Comparison of ENCODE assay signal across 20 mouse cellular contexts in the genomic region with DNA sequence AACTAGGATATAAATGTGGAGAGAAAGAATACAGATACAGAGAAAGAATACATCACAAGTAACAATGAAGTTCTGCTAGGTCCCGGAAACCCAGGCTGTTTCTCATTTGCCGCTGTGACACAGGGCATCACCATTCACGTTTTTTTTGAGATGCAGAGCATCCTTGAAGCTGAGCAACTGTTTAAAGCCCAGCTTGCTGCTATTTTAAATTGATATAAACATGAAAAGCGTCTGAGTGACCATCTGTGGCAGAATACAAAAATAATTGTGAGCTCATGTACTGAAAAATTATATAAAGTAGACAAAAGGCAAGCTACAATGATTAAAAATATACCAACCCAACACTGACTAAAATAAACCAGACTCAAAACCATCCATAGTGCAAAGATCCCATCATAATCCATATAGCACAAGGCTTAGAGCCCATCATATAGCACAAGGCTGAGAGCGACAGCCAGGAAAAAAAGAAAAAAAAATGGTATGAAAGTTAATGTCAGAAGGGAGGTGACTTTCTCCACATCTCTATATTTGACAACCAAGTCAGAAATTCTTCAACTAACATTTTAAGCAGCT.
DNase-seq lines count a peak whose midpoint lies in the region; ATAC-seq lines count a peak whose summit lies in the region.
"Had no signal": no experiment of that assay in that cellular context is flagged by ENCODE, and none has a peak within 500 bp of the region (broad histone marks: within the 10 kb centered on the region; RNA-seq: fewer than 3 reads in every experiment).

No protein-coding gene starts in this region.

- ATAC-seq in frontal cortex, adult (ENCODE audit: low TSS enrichment), result peak; percentile 88
- ATAC-seq: forebrain, embryonic 13.5 days; hindbrain, embryonic 16.5 days; midbrain, embryonic 15.5 days had no signal

- intact Hi-C loops in left cerebral cortex, postnatal 25 days (cut with DNase I), result loop anchor here (1.0 to 10.0 kb wide), 4 partner anchors 39 to 178 kb away; no protein-coding TSS in a partner anchor
- intact Hi-C loops in left cerebral cortex, postnatal 4 days (cut with DNase I), result no loop called here

- DNase-seq in frontal cortex, postnatal 14 days (ENCODE audit: low spot score in 2 of 2), result no peak
- DNase-seq in layer of hippocampus, adult 9-10 months (ENCODE audit: low spot score), result peak; percentile 33
- no peak for DNase-seq in layer of hippocampus, adult 8-10 months (ENCODE audit: low spot score in 2 of 2)
- DNase-seq in left cerebral cortex, postnatal 25 days (ENCODE audit: low spot score in 2 of 2), result peak; percentile 47 to 83
- no peak for DNase-seq in left cerebral cortex, postnatal 4 days
- peak; percentile 75 for DNase-seq in telencephalon, adult 2 months (ENCODE audit: low read depth, low spot score)
- DNase-seq: adrenal gland, adult 8-10 months; cerebellum, adult 8-10 months; cerebellum, postnatal 25 days; gastrocnemius, postnatal 10 days; heart, postnatal 14 days; kidney, adult 18-20 months; kidney, postnatal 25 days; retina, postnatal 1 day; thymus, adult 18-20 months; thymus, postnatal 25 days had no signal

Comparison
In these comparisons a context has a peak if more than half of its experiments do, and no peak if none do; other contexts are left out.
1. DNase-seq: peak in layer of hippocampus, adult 9-10 months (single experiment), left cerebral cortex, postnatal 25 days (2 of 2) and telencephalon, adult 2 months (single experiment); none in frontal cortex, postnatal 14 days (0 of 2), layer of hippocampus, adult 8-10 months (0 of 2) and left cerebral cortex, postnatal 4 days (single experiment).